ENCODE assay signal across 9 mouse cellular contexts in genomic region chr7:110298090-110298489, GRCm38 (mm10).
A peak's percentile ranks its signal among the peaks of the same experiment; 100 is the strongest.
DNase-seq lines count a peak whose midpoint lies in the region; ATAC-seq and TF ChIP-seq lines count a peak whose summit lies in the region.
"Had no signal": no experiment of that assay in that cellular context is flagged by ENCODE, and none has a peak within 500 bp of the region (broad histone marks: within the 10 kb centered on the region; RNA-seq: fewer than 3 reads in every experiment).

No protein-coding gene starts in this region.

- H3K27ac ChIP-seq in forebrain, embryonic 10.5 days, result peak overlapping the region; percentile 85
- no peak overlapping the region; the same call in 1 of the 2 replicates for H3K27ac ChIP-seq in forebrain, postnatal 0 days (ENCODE audit: low read depth, low read length)
- peak overlapping the region; percentile 91 for H3K27ac ChIP-seq in lung, embryonic 14.5 days (ENCODE audit: low read depth)
- peak overlapping the region; percentile 69 for H3K27ac ChIP-seq in intestine, postnatal 0 days (ENCODE audit: low read depth, low read length)
- peak overlapping the region; percentile 76 for H3K27ac ChIP-seq in liver, postnatal 0 days (ENCODE audit: low read depth)

- no peak for ATAC-seq in forebrain, postnatal 0 days
- no peak for ATAC-seq in lung, embryonic 14.5 days (ENCODE audit: insufficient read depth)
- ATAC-seq in intestine, postnatal 0 days, result no peak
- ATAC-seq in liver, postnatal 0 days, result no peak

- no peak for TF ChIP-seq EP300 in liver, postnatal 0 days (IDR thresholded peaks at IDR 0.05; ENCODE audit: low read depth)

- no peak for TF ChIP-seq CTCF in forebrain, postnatal 0 days (IDR thresholded peaks at IDR 0.05; ENCODE audit: low read depth)
- no peak for TF ChIP-seq CTCF in lung, embryonic 14.5 days (IDR thresholded peaks at IDR 0.05; ENCODE audit: low read depth)
- TF ChIP-seq CTCF in intestine, postnatal 0 days (IDR thresholded peaks at IDR 0.05; ENCODE audit: low read depth), result no peak
- no peak for TF ChIP-seq CTCF in liver, postnatal 0 days (IDR thresholded peaks at IDR 0.05; ENCODE audit: low read depth)

- no peaks in the 10 kb centered on the region for H3K27me3 ChIP-seq in forebrain, embryonic 10.5 days (ENCODE audit: poor library complexity, severe bottlenecking)
- no peaks in the 10 kb centered on the region for H3K27me3 ChIP-seq in forebrain, postnatal 0 days (ENCODE audit: insufficient read depth, low read length)
- no peaks in the 10 kb centered on the region for H3K27me3 ChIP-seq in lung, embryonic 14.5 days (ENCODE audit: insufficient read depth, low read length)
- no peaks in the 10 kb centered on the region for H3K27me3 ChIP-seq in intestine, postnatal 0 days (replicated peaks; ENCODE audit: control insufficient read depth, insufficient read depth, low read length)
- no peaks in the 10 kb centered on the region for H3K27me3 ChIP-seq in liver, postnatal 0 days (ENCODE audit: insufficient read depth, low read length)

- no peaks in the 10 kb centered on the region for H3K9me3 ChIP-seq in forebrain, embryonic 10.5 days
- no peaks in the 10 kb centered on the region for H3K9me3 ChIP-seq in forebrain, postnatal 0 days (ENCODE audit: low read length)
- H3K9me3 ChIP-seq in lung, embryonic 14.5 days (ENCODE audit: low read depth, low read length), result no peaks in the 10 kb centered on the region
- no peaks in the 10 kb centered on the region for H3K9me3 ChIP-seq in intestine, postnatal 0 days (ENCODE audit: control insufficient read depth)
- no peaks in the 10 kb centered on the region for H3K9me3 ChIP-seq in liver, postnatal 0 days (ENCODE audit: low read length)

- DNase-seq in forebrain, embryonic 10.5 days (ENCODE audit: extremely low spot score, low spot score), result no peak
- DNase-seq in forebrain, postnatal 0 days, result no peak
- no peak for DNase-seq in lung, embryonic 14.5 days
- DNase-seq in lung, postnatal 25 days (ENCODE audit: low spot score), result no peak
- no peak for DNase-seq in liver, postnatal 0 days
- DNase-seq in layer of hippocampus, adult 9-10 months (ENCODE audit: low spot score), result no peak
- DNase-seq in gastrocnemius, postnatal 10 days, result no peak
- DNase-seq: layer of hippocampus, postnatal 36 days had no signal

- no peaks in the 10 kb centered on the region for H3K36me3 ChIP-seq in forebrain, embryonic 10.5 days (replicated peaks)
- no peaks in the 10 kb centered on the region for H3K36me3 ChIP-seq in forebrain, postnatal 0 days (ENCODE audit: insufficient read depth)
- no peaks in the 10 kb centered on the region for H3K36me3 ChIP-seq in lung, embryonic 14.5 days (ENCODE audit: insufficient read depth)
- H3K36me3 ChIP-seq in intestine, postnatal 0 days (ENCODE audit: control insufficient read depth, insufficient read depth), result no peaks in the 10 kb centered on the region
- H3K36me3 ChIP-seq in liver, postnatal 0 days (replicated peaks; ENCODE audit: insufficient read depth, low read length), result no peaks in the 10 kb centered on the region

- 87% methylated on average over 7 of the region's 7 CpGs for WGBS in forebrain, embryonic 10.5 days
- 90% methylated on average over 7 of the region's 7 CpGs for WGBS in forebrain, postnatal 0 days
- whole genome bisulfite sequencing in lung, embryonic 14.5 days, result 82% methylated on average over 7 of the region's 7 CpGs
- 75% methylated on average over 7 of the region's 7 CpGs for WGBS in intestine, postnatal 0 days
- 71% methylated on average over 7 of the region's 7 CpGs for WGBS in liver, postnatal 0 days (ENCODE audit: insufficient replicate concordance)

- peaks cover 28% of the 10 kb centered on the region for H3K4me1 ChIP-seq in forebrain, embryonic 10.5 days
- no peaks in the 10 kb centered on the region for H3K4me1 ChIP-seq in forebrain, postnatal 0 days (ENCODE audit: insufficient read depth)
- peaks cover 12% of the 10 kb centered on the region for H3K4me1 ChIP-seq in lung, embryonic 14.5 days (ENCODE audit: insufficient read depth)
- 0 out of 2 replicates have a peak, but pooled peaks cover 3% of the 10 kb centered on the region for H3K4me1 ChIP-seq in intestine, postnatal 0 days (replicated peaks; ENCODE audit: control insufficient read depth, insufficient read depth, low read length)
- H3K4me1 ChIP-seq in liver, postnatal 0 days (ENCODE audit: insufficient read depth), result no peaks in the 10 kb centered on the region

- no peak overlapping the region for H3K4me2 ChIP-seq in forebrain, postnatal 0 days (ENCODE audit: low read depth)
- no peak overlapping the region for H3K4me2 ChIP-seq in lung, embryonic 14.5 days
- no peak overlapping the region for H3K4me2 ChIP-seq in intestine, postnatal 0 days (replicated peaks; ENCODE audit: low read depth)
- no peak overlapping the region for H3K4me2 ChIP-seq in liver, postnatal 0 days (ENCODE audit: low read depth, low read length)

- no peak overlapping the region for H3K4me3 ChIP-seq in forebrain, embryonic 10.5 days
- H3K4me3 ChIP-seq in forebrain, postnatal 0 days (ENCODE audit: low read depth, low read length), result no peak overlapping the region
- no peak overlapping the region for H3K4me3 ChIP-seq in lung, embryonic 14.5 days (ENCODE audit: low read depth, low read length)
- H3K4me3 ChIP-seq in intestine, postnatal 0 days (ENCODE audit: low read depth, low read length), result no peak overlapping the region
- no peak overlapping the region for H3K4me3 ChIP-seq in liver, postnatal 0 days (ENCODE audit: low read depth, low read length)

- H3K9ac ChIP-seq in forebrain, postnatal 0 days, result no peak overlapping the region
- H3K9ac ChIP-seq in lung, embryonic 14.5 days, result no peak overlapping the region
- no peak overlapping the region for H3K9ac ChIP-seq in intestine, postnatal 0 days (ENCODE audit: low read depth, low read length)
- H3K9ac ChIP-seq in liver, postnatal 0 days (replicated peaks), result no peak overlapping the region
